Mouse (Mus musculus): Measurements from ENCODE around the gene Sgsm3. TPM values are rescaled to one million over a fixed set of nuclear protein-coding genes. Genes with fewer than 3 reads are reported as not detected.

Sgsm3 gene
- polyA plus RNA-seq, 1 experiment from 2014 or later, result 31.1 TPM

DNA sequence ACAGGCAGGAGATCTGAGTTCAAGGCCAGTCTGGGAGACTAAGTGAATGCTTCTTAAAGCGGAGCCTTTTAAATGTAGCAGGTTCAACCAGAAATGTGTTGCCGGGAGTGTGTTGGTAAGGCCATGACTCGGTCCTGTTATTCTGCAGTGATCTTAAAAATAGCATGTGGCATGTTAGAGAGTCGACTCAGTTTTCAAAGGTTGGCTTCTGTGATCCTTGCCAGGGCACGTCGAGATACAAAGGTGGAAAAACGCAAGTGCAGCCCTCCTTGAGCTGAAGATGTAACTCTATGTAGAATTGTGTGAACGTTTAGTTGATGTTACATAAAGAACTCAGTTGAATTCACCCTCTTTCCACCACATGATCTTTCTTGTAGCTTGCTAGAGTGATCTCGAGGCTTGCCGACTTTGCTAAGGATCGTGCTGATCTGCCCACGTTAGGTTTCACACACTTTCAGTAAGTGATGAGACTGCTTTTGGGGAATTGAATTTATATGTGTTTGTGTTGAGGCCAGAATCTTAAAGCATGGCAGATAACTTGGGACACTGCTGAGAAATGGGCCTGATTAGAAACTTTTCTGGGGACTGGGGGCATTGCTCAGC lies 21.6 kb upstream of the Sgsm3 start:
- no peaks in the 10 kb centered on the region for H3K9me3 ChIP-seq (ENCODE audit: control insufficient read depth, low read length)
- no peaks in the 10 kb centered on the region for H3K27me3 ChIP-seq (ENCODE audit: control insufficient read depth, insufficient read depth, low read length)
- H3K9ac ChIP-seq (ENCODE audit: low read length), result no peak overlapping the region
- WGBS, result 96% methylated on average over 12 of the region's 12 CpGs
- H3K4me3 ChIP-seq (ENCODE audit: low read depth, low read length), result no peak overlapping the region
- no peak overlapping the region for H3K4me2 ChIP-seq (ENCODE audit: low read depth, low read length, severe bottlenecking)
- peaks cover 18% of the 10 kb centered on the region for H3K36me3 ChIP-seq (ENCODE audit: control insufficient read depth, insufficient read depth, low read length)
- no peak overlapping the region for H3K27ac ChIP-seq (ENCODE audit: low read depth, low read length)
- no peaks in the 10 kb centered on the region for H3K4me1 ChIP-seq (replicated peaks; ENCODE audit: control insufficient read depth, insufficient read depth, low read length)
- no peak for DNase-seq (ENCODE audit: low spot score)
- ATAC-seq (replicated peaks; ENCODE audit: low FRiP score), result no peak

DNA sequence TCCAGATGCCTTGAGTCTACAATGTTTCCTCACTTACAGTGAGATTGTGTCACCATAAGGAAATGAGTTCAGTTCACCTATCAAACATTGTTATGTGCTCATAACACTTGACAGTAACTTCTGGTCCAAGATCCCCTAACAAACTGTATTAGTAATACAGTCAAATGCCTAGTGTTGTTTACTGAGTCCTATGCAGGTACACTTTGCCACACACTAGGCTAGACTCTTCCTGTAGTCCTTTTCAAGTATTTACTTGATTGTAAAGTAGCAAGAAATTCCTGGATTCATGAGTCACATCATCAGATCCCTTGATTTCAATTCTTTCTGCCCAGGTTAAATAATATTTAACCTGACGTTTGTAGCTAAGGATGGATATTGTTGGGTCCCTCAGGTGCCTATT lies 8.2 kb upstream of the Sgsm3 start:
- no peak for ATAC-seq (replicated peaks; ENCODE audit: low FRiP score)
- Histone ChIP-seq H3K4me3 (ENCODE audit: low read depth, low read length) (no peak overlapping the region), H3K27ac (ENCODE audit: low read depth, low read length) (no peak overlapping the region), H3K36me3 (ENCODE audit: control insufficient read depth, insufficient read depth, low read length) (peaks cover 30% of the 10 kb centered on the region), H3K4me1 (replicated peaks; ENCODE audit: control insufficient read depth, insufficient read depth, low read length) (no peaks in the 10 kb centered on the region), H3K9me3 (ENCODE audit: control insufficient read depth, low read length) (no peaks in the 10 kb centered on the region), H3K4me2 (ENCODE audit: low read depth, low read length, severe bottlenecking) (no peak overlapping the region), H3K27me3 (ENCODE audit: control insufficient read depth, insufficient read depth, low read length) (no peaks in the 10 kb centered on the region), H3K9ac (ENCODE audit: low read length) (no peak overlapping the region)
- no peak for DNase-seq (ENCODE audit: low spot score)
- WGBS, result 87% methylated on average over 1 of the region's 1 CpGs

GRCm38 (mm10) chr15:80974311-80974710 lies 3.3 kb upstream of the Sgsm3 start:
- DNase-seq (ENCODE audit: low spot score), result no peak

GRCm38 (mm10) chr15:80975666-80976065 lies 1.9 kb upstream of the Sgsm3 start:
- no peak for ATAC-seq (replicated peaks; ENCODE audit: low FRiP score)
- no peak for DNase-seq (ENCODE audit: low spot score)
- no peaks in the 10 kb centered on the region for H3K27me3 ChIP-seq (ENCODE audit: control insufficient read depth, insufficient read depth, low read length)
- no peak overlapping the region for H3K27ac ChIP-seq (ENCODE audit: low read depth, low read length)
- no peaks in the 10 kb centered on the region; the same call in 1 of the 2 replicates for H3K4me1 ChIP-seq (replicated peaks; ENCODE audit: control insufficient read depth, insufficient read depth, low read length)
- no peak overlapping the region for H3K4me3 ChIP-seq (ENCODE audit: low read depth, low read length)
- H3K9ac ChIP-seq (ENCODE audit: low read length), result no peak overlapping the region
- H3K9me3 ChIP-seq (ENCODE audit: control insufficient read depth, low read length), result no peaks in the 10 kb centered on the region
- WGBS, result 90% methylated on average over 3 of the region's 3 CpGs
- H3K36me3 ChIP-seq (ENCODE audit: control insufficient read depth, insufficient read depth, low read length), result no peaks in the 10 kb centered on the region
- H3K4me2 ChIP-seq (ENCODE audit: low read depth, low read length, severe bottlenecking), result no peak overlapping the region

More at GRCm38 (mm10) chr15:80974311-80974710, 3.3 kb upstream of the Sgsm3 start:
- no peaks in the 10 kb centered on the region for H3K9me3 ChIP-seq (ENCODE audit: control insufficient read depth, low read length)
- no peaks in the 10 kb centered on the region; the same call in 1 of the 2 replicates for H3K4me1 ChIP-seq (replicated peaks; ENCODE audit: control insufficient read depth, insufficient read depth, low read length)
- no peak overlapping the region for H3K9ac ChIP-seq (ENCODE audit: low read length)
- peaks cover 9% of the 10 kb centered on the region; the same call in 1 of the 2 replicates for H3K36me3 ChIP-seq (ENCODE audit: control insufficient read depth, insufficient read depth, low read length)
- WGBS, result 63% methylated on average over 5 of the region's 5 CpGs
- no peak for ATAC-seq (replicated peaks; ENCODE audit: low FRiP score)
- H3K4me3 ChIP-seq (ENCODE audit: low read depth, low read length), result no peak overlapping the region
- no peak overlapping the region for H3K27ac ChIP-seq (ENCODE audit: low read depth, low read length)
- no peak overlapping the region for H3K4me2 ChIP-seq (ENCODE audit: low read depth, low read length, severe bottlenecking)
- no peaks in the 10 kb centered on the region for H3K27me3 ChIP-seq (ENCODE audit: control insufficient read depth, insufficient read depth, low read length)

GRCm38 (mm10) chr15:80979611-80980010 lies 2.0 kb downstream of the Sgsm3 start:
- Histone ChIP-seq H3K36me3 (ENCODE audit: control insufficient read depth, insufficient read depth, low read length) (no peaks in the 10 kb centered on the region), H3K4me3 (ENCODE audit: low read depth, low read length) (no peak overlapping the region), H3K4me1 (replicated peaks; ENCODE audit: control insufficient read depth, insufficient read depth, low read length) (no peaks in the 10 kb centered on the region; the same call in 1 of the 2 replicates), H3K9ac (ENCODE audit: low read length) (no peak overlapping the region), H3K9me3 (ENCODE audit: control insufficient read depth, low read length) (no peaks in the 10 kb centered on the region), H3K27ac (ENCODE audit: low read depth, low read length) (no peak overlapping the region), H3K4me2 (ENCODE audit: low read depth, low read length, severe bottlenecking) (no peak overlapping the region), H3K27me3 (ENCODE audit: control insufficient read depth, insufficient read depth, low read length) (no peaks in the 10 kb centered on the region)
- 90% methylated on average over 4 of the region's 4 CpGs for WGBS
- ATAC-seq (replicated peaks; ENCODE audit: low FRiP score) (no peak), DNase-seq (ENCODE audit: low spot score) (no peak)

GRCm38 (mm10) chr15:80981176-80981575 lies 3.6 kb downstream of the Sgsm3 start:
- Histone ChIP-seq H3K4me1 (replicated peaks; ENCODE audit: control insufficient read depth, insufficient read depth, low read length) (no peaks in the 10 kb centered on the region; the same call in 1 of the 2 replicates), H3K27me3 (ENCODE audit: control insufficient read depth, insufficient read depth, low read length) (no peaks in the 10 kb centered on the region), H3K27ac (ENCODE audit: low read depth, low read length) (no peak overlapping the region), H3K36me3 (ENCODE audit: control insufficient read depth, insufficient read depth, low read length) (no peaks in the 10 kb centered on the region), H3K4me3 (ENCODE audit: low read depth, low read length) (no peak overlapping the region), H3K9me3 (ENCODE audit: control insufficient read depth, low read length) (no peaks in the 10 kb centered on the region), H3K9ac (ENCODE audit: low read length) (no peak overlapping the region), H3K4me2 (ENCODE audit: low read depth, low read length, severe bottlenecking) (no peak overlapping the region)
- 88% methylated on average over 4 of the region's 4 CpGs for WGBS
- DNase-seq (ENCODE audit: low spot score) (no peak), ATAC-seq (replicated peaks; ENCODE audit: low FRiP score) (no peak)

DNA sequence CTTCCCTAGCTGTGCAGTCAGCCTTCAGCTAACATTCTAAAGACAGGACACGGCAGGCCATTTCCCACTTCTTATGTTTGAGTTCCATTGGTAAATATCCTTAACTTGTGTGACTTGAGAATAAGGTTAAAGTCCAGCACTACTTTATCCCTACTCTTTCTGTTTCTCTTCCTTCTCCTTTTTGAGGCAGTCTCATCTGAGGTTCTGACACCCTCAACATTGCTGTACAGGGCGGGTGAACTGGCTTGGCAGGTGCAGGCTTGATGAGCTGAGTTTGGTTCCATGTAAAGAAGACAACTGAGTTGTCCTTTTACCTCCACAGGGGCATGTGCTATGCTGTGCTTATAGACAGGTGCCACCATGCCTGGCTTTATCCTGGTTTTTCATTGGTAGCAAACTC lies 5.7 kb downstream of the Sgsm3 start:
- ATAC-seq (replicated peaks; ENCODE audit: low FRiP score) (no peak), DNase-seq (ENCODE audit: low spot score) (no peak)
- Histone ChIP-seq H3K27ac (ENCODE audit: low read depth, low read length) (no peak overlapping the region), H3K4me1 (replicated peaks; ENCODE audit: control insufficient read depth, insufficient read depth, low read length) (no peaks in the 10 kb centered on the region), H3K4me3 (ENCODE audit: low read depth, low read length) (no peak overlapping the region), H3K9ac (ENCODE audit: low read length) (no peak overlapping the region), H3K27me3 (ENCODE audit: control insufficient read depth, insufficient read depth, low read length) (no peaks in the 10 kb centered on the region), H3K4me2 (ENCODE audit: low read depth, low read length, severe bottlenecking) (no peak overlapping the region), H3K9me3 (ENCODE audit: control insufficient read depth, low read length) (no peaks in the 10 kb centered on the region), H3K36me3 (ENCODE audit: control insufficient read depth, insufficient read depth, low read length) (no peaks in the 10 kb centered on the region)
- WGBS, result 91% methylated on average over 2 of the region's 2 CpGs

GRCm38 (mm10) chr15:80988331-80988730 lies 10.8 kb downstream of the Sgsm3 start:
- H3K9me3 ChIP-seq (ENCODE audit: control insufficient read depth, low read length), result no peaks in the 10 kb centered on the region
- H3K4me2 ChIP-seq (ENCODE audit: low read depth, low read length, severe bottlenecking), result no peak overlapping the region
- WGBS, result 39% methylated on average over 1 of the region's 1 CpGs
- H3K4me3 ChIP-seq (ENCODE audit: low read depth, low read length), result no peak overlapping the region
- H3K9ac ChIP-seq (ENCODE audit: low read length), result no peak overlapping the region
- no peaks in the 10 kb centered on the region for H3K36me3 ChIP-seq (ENCODE audit: control insufficient read depth, insufficient read depth, low read length)
- no peaks in the 10 kb centered on the region for H3K27me3 ChIP-seq (ENCODE audit: control insufficient read depth, insufficient read depth, low read length)
- DNase-seq (ENCODE audit: low spot score), result no peak
- no peak for ATAC-seq (replicated peaks; ENCODE audit: low FRiP score)
- H3K27ac ChIP-seq (ENCODE audit: low read depth, low read length), result no peak overlapping the region
- no peaks in the 10 kb centered on the region for H3K4me1 ChIP-seq (replicated peaks; ENCODE audit: control insufficient read depth, insufficient read depth, low read length)

DNA sequence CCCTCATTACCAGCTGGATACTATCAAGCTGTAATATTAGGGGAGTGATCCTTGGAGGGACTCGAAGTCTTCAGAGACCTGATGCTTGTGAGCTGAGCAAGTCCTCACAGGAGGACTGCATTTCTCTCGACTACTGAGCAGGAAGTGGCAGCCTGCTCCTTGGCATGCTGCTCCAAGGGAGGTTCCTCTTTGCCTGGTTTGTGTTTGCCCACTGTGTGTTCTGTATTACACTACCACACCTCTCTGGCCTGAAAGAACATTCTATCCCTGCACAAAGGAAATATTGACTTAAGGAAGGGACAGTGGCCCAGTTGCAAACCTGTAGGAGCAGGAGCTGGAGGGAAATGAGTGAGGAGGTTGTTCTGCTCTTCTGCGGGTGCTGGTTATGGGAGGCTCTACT lies 12.1 kb downstream of the Sgsm3 start:
- Histone ChIP-seq H3K9me3 (ENCODE audit: control insufficient read depth, low read length) (no peaks in the 10 kb centered on the region), H3K4me2 (ENCODE audit: low read depth, low read length, severe bottlenecking) (no peak overlapping the region), H3K27me3 (ENCODE audit: control insufficient read depth, insufficient read depth, low read length) (no peaks in the 10 kb centered on the region), H3K36me3 (ENCODE audit: control insufficient read depth, insufficient read depth, low read length) (no peaks in the 10 kb centered on the region), H3K9ac (ENCODE audit: low read length) (no peak overlapping the region), H3K4me3 (ENCODE audit: low read depth, low read length) (no peak overlapping the region), H3K27ac (ENCODE audit: low read depth, low read length) (no peak overlapping the region), H3K4me1 (replicated peaks; ENCODE audit: control insufficient read depth, insufficient read depth, low read length) (no peaks in the 10 kb centered on the region)
- DNase-seq (ENCODE audit: low spot score) (no peak), ATAC-seq (replicated peaks; ENCODE audit: low FRiP score) (no peak)
- 76% methylated on average over 3 of the region's 3 CpGs for WGBS
